8 mouse cellular contexts compared by ENCODE assay signal in the genomic region with DNA sequence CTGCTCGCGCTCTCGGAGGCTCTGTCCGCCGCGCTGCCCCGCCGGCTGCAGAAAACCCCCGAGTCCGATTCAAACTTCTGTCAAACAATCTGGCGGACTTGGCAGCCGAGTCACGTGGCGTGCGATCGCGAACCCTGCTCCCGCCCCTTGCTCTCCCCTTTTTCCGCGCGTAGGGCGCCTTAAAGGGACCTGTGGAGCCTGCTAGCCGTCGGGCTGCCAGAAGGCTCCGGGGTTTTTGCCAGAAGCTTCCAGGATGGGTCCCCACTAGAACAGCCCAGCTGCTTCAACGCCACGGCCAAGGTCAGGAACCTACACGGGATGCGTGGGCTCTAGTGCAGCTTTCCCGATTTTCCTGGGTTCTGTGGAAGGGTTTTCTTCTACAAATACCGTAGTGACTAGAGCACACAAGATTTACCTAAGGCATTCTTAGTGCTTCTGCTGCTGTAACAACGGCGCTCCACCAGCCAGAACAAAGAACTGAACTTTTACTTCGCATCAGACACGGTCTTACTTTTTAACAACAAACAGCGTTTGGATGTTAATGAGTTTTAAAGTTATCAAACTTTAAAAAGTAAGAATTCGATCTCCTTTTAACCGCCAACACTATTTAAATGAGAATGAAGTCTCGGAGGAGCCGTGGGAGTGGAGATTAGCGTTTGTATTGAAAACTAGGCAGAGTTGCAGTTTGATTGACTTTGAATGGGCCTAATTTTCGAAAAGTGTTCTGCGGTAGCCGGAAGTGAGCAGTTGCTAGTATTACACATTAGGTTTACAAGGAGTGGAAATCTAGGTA. TPM values are rescaled to one million over a fixed set of nuclear protein-coding genes. Genes with fewer than 3 reads are reported as not detected.
DNase-seq lines count a peak whose midpoint lies in the region; TF ChIP-seq lines count a peak whose summit lies in the region.

Gene Sypl2 (minus strand): TSS at position 91 of the 793 bp plus-strand sequence.

- TF ChIP-seq CTCF in left cerebral cortex, adult 2 months (IDR thresholded peaks at IDR 0.05) = no peak
- TF ChIP-seq CTCF in cortical plate, adult 2 months (IDR thresholded peaks at IDR 0.05; ENCODE audit: extremely low read depth, insufficient read depth, low read length) = no peak
- no peak for TF ChIP-seq CTCF in small intestine, adult 2 months (IDR thresholded peaks at IDR 0.05; ENCODE audit: extremely low read depth, insufficient read length, insufficient replicate concordance, low read depth, low read length)

- H3K9me3 ChIP-seq in heart, embryonic 10.5 days = no peaks in the 10 kb centered on the region

- no peak within 1 kb of the TSS for H3K27ac ChIP-seq in left cerebral cortex, adult 2 months
- no peak within 1 kb of the TSS for H3K27ac ChIP-seq in cortical plate, adult 2 months (ENCODE audit: insufficient read depth, low read length)
- peak within 1 kb of the TSS; percentile 36 for H3K27ac ChIP-seq in heart, embryonic 10.5 days
- H3K27ac ChIP-seq in small intestine, adult 2 months (ENCODE audit: insufficient read depth, low read depth, low read length) = no peak within 1 kb of the TSS

- H3K4me3 ChIP-seq in left cerebral cortex, adult 2 months = peak within 1 kb of the TSS; percentile 42
- H3K4me3 ChIP-seq in cortical plate, adult 2 months (ENCODE audit: insufficient read depth, low read length) = peak within 1 kb of the TSS; percentile 36
- H3K4me3 ChIP-seq in heart, embryonic 10.5 days = peak within 1 kb of the TSS; percentile 53
- H3K4me3 ChIP-seq in small intestine, adult 2 months (ENCODE audit: low read depth, low read length) = peak within 1 kb of the TSS; percentile 59

- no peak for TF ChIP-seq POLR2A in cortical plate, adult 2 months (IDR thresholded peaks at IDR 0.05; ENCODE audit: extremely low read depth, insufficient read depth, low read length)
- no peak for TF ChIP-seq POLR2A in small intestine, adult 2 months (IDR thresholded peaks at IDR 0.05; ENCODE audit: low read depth, low read length)

- H3K4me1 ChIP-seq in cortical plate, adult 2 months (ENCODE audit: control insufficient read depth, insufficient read depth, low read length) = no peaks in the 10 kb centered on the region; the same call in 1 of the 2 replicates
- H3K4me1 ChIP-seq in heart, embryonic 10.5 days = peaks cover 17% of the 10 kb centered on the region
- H3K4me1 ChIP-seq in small intestine, adult 2 months (ENCODE audit: control insufficient read depth, insufficient read depth, insufficient read length, low read length) = no peaks in the 10 kb centered on the region; the same call in 1 of the 2 replicates

- H3K36me3 ChIP-seq in heart, embryonic 10.5 days = no peaks in the 10 kb centered on the region
- H3K36me3 ChIP-seq in small intestine, adult 2 months (ENCODE audit: control insufficient read depth, insufficient read depth, low read length) = no peaks in the 10 kb centered on the region

- DNase-seq in left cerebral cortex, adult 2 months (ENCODE audit: extremely low spot score in 1 of 2, low spot score in 2 of 2) = peak in 1 of 2 experiments; percentile 16
- no peak for DNase-seq in left cerebral cortex, adult 11 months (ENCODE audit: low spot score)
- no peak for DNase-seq in heart, embryonic 10.5 days (ENCODE audit: low spot score)
- peak; percentile 80 to 86 for DNase-seq in kidney, adult 8-10 months
- DNase-seq in lung, postnatal 14 days = peak; percentile 35
- DNase-seq in right cerebral cortex, adult 2 months (ENCODE audit: low spot score in 2 of 2) = no peak

- WGBS in heart, embryonic 10.5 days = 5% methylated on average over 44 of the region's 44 CpGs
- 5% methylated on average over 44 of the region's 44 CpGs for WGBS in small intestine, adult 2 months

- intact Hi-C loops in left cerebral cortex, adult 2 months (cut with DNase I) = no loop called here

- H3K27me3 ChIP-seq in heart, embryonic 10.5 days (ENCODE audit: insufficient read depth, poor library complexity, severe bottlenecking) = peaks cover 67% of the 10 kb centered on the region
- peaks cover 11% of the 10 kb centered on the region; the same call in 1 of the 2 replicates for H3K27me3 ChIP-seq in small intestine, adult 2 months (ENCODE audit: control insufficient read depth, insufficient read depth, low read length)

RNA-seq across cellular contexts. Expression of gene Sypl2, which starts in this region (rescaled TPM):
- 1 to 10 TPM; 1.7 to 2.0 TPM for total RNA-seq in left cerebral cortex, adult 2 months (2021)
- polyA plus RNA-seq in cortical plate, adult 2 months (2012; rRNA removed) = 2.1 and 2.7 TPM in 2 replicates
- polyA plus RNA-seq in heart, embryonic 10.5 days (2016; fragmentation: Nextera tagmentation; extraction: Ambion mirVana) = 0.39 and 1.0 TPM in 2 replicates
- 2.5 and 6.3 TPM in 2 replicates for polyA plus RNA-seq in small intestine, adult 2 months (2012; rRNA removed)

Comparison
In these comparisons a context has a peak if more than half of its experiments do, and no peak if none do; other contexts are left out.
1. DNase-seq: peak in kidney, adult 8-10 months (2 of 2) and lung, postnatal 14 days (single experiment); none in left cerebral cortex, adult 11 months (single experiment), heart, embryonic 10.5 days (single experiment) and right cerebral cortex, adult 2 months (0 of 2).
2. Peak in every context shown above with its lines, with median percentiles within 50 percentile points of each other: H3K4me3 ChIP-seq.